Mouse (Mus musculus): ENCODE measurements around the gene Atp12a. TPM values are rescaled to one million over a fixed set of nuclear protein-coding genes. Genes with fewer than 3 reads are reported as not detected.

Gene Atp12a
- polyA plus RNA-seq, 1 experiment: not detected

GRCm38 (mm10) chr14:56366712-56367111 lies 1.8 kb downstream of the Atp12a start:
- TF ChIP-seq GATA1 (IDR thresholded peaks at IDR 0.05; ENCODE audit: borderline replicate concordance, low read length): no peak
- TF ChIP-seq FLI1 (IDR thresholded peaks at IDR 0.05; ENCODE audit: low read length): no peak
- H3K9me3 ChIP-seq: no peaks in the 10 kb centered on the region
- no peaks in the 10 kb centered on the region for H3K36me3 ChIP-seq (replicated peaks; ENCODE audit: low read length)
- H3K4me3 ChIP-seq (replicated peaks): no peak overlapping the region
- peaks cover 73% of the 10 kb centered on the region for H3K27me3 ChIP-seq (replicated peaks)
- peaks cover 7% of the 10 kb centered on the region; the same call in 1 of the 2 replicates for H3K4me1 ChIP-seq

DNA sequence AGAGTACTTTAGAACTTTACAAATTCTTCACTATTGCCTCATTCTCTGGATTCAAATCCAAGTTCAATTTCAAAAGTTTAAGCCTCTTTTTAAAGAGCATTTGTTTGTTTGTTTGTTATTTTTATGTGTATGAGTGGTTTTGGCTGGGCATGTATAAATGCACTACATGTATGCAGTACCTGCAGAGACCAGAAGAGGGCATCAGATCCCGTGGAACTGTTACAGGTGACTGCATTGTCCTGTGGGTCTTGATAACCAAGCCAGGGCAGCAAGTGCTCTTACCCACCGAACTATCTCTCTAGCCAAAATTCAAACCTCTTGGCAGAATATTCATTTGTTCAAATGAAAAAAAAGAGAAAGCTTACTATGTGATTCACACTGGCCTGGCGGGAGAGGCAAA lies 4.0 kb downstream of the Atp12a start:
- Histone ChIP-seq H3K36me3 (replicated peaks; ENCODE audit: low read length) (no peaks in the 10 kb centered on the region), H3K27me3 (replicated peaks) (peaks cover 67% of the 10 kb centered on the region), H3K4me3 (replicated peaks) (no peak overlapping the region), H3K4me1 (peaks cover 8% of the 10 kb centered on the region; the same call in 1 of the 2 replicates), H3K9me3 (no peaks in the 10 kb centered on the region)
- TF ChIP-seq FLI1 (IDR thresholded peaks at IDR 0.05; ENCODE audit: low read length) (no peak), GATA1 (IDR thresholded peaks at IDR 0.05; ENCODE audit: borderline replicate concordance, low read length) (no peak)

DNA sequence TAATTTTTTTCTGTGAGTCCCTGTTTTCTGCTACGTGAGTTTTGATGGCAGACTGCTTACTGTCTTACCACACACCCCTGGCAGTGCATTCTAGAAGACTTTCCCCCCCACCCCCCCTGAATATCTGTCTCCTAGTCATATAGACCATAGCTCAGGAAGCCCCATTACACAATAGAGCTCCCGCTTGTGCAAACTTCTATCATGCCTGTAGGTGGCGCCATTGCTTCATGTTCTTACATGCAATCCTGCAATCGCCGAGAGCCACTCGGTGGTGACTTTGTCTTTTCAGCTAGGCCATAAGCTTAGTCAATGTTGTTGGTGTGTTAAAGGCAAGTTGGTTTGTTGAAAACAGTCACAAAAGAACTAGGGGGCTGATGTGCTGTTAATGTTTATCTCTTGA lies 10.9 kb downstream of the Atp12a start:
- Histone ChIP-seq H3K27me3 (replicated peaks) (peaks cover 25% of the 10 kb centered on the region), H3K4me1 (peaks cover 44% of the 10 kb centered on the region), H3K9me3 (no peaks in the 10 kb centered on the region), H3K36me3 (replicated peaks; ENCODE audit: low read length) (no peaks in the 10 kb centered on the region), H3K4me3 (replicated peaks) (no peak overlapping the region)
- TF ChIP-seq FLI1 (IDR thresholded peaks at IDR 0.05; ENCODE audit: low read length) (no peak), GATA1 (IDR thresholded peaks at IDR 0.05; ENCODE audit: borderline replicate concordance, low read length) (no peak)

DNA sequence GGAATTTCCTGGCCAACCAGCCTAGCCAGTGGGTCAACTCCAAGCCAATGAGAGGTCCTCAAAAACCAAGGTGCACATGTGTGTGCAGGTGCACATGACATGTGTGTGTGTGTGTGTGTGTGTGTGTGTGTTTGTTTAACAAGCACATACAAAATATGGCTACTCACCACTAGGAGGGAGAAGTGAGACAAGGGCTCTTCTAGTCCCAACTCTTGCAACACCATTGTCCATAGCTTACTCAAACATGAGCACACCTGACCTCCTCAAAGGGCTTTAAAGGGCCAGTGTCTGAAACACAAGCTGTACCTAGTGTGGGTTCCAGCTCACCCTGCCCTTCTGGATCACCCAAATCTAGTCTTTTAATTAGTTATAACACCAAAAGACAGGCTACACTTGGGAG lies 12.9 kb downstream of the Atp12a start:
- TF ChIP-seq FLI1 (IDR thresholded peaks at IDR 0.05; ENCODE audit: low read length): no peak
- no peak for TF ChIP-seq GATA1 (IDR thresholded peaks at IDR 0.05; ENCODE audit: borderline replicate concordance, low read length)
- H3K27me3 ChIP-seq (replicated peaks): peaks cover 11% of the 10 kb centered on the region
- no peak overlapping the region for H3K4me3 ChIP-seq (replicated peaks)
- H3K4me1 ChIP-seq: peaks cover 57% of the 10 kb centered on the region
- no peaks in the 10 kb centered on the region for H3K36me3 ChIP-seq (replicated peaks; ENCODE audit: low read length)
- H3K9me3 ChIP-seq: no peaks in the 10 kb centered on the region

- peaks cover 9% of the 10 kb centered on the region for H3K27me3 ChIP-seq (replicated peaks)
- H3K4me1 ChIP-seq: peaks cover 57% of the 10 kb centered on the region
- TF ChIP-seq FLI1 (IDR thresholded peaks at IDR 0.05; ENCODE audit: low read length) (no peak), GATA1 (IDR thresholded peaks at IDR 0.05; ENCODE audit: borderline replicate concordance, low read length) (no peak)
- H3K4me3 ChIP-seq (replicated peaks): no peak overlapping the region
- H3K36me3 ChIP-seq (replicated peaks; ENCODE audit: low read length): no peaks in the 10 kb centered on the region
- H3K9me3 ChIP-seq: no peaks in the 10 kb centered on the region
Observed at GRCm38 (mm10) chr14:56379336-56379735, 14.5 kb downstream of the Atp12a start.

- no peaks in the 10 kb centered on the region for H3K9me3 ChIP-seq
- H3K4me3 ChIP-seq (replicated peaks): no peak overlapping the region
- H3K4me1 ChIP-seq: peaks cover 38% of the 10 kb centered on the region
- H3K36me3 ChIP-seq (replicated peaks; ENCODE audit: low read length): no peaks in the 10 kb centered on the region
- TF ChIP-seq GATA1 (IDR thresholded peaks at IDR 0.05; ENCODE audit: borderline replicate concordance, low read length) (no peak), FLI1 (IDR thresholded peaks at IDR 0.05; ENCODE audit: low read length) (no peak)
- peaks cover 8% of the 10 kb centered on the region for H3K27me3 ChIP-seq (replicated peaks)
Observed at GRCm38 (mm10) chr14:56382366-56382765, 17.5 kb downstream of the Atp12a start.

DNA sequence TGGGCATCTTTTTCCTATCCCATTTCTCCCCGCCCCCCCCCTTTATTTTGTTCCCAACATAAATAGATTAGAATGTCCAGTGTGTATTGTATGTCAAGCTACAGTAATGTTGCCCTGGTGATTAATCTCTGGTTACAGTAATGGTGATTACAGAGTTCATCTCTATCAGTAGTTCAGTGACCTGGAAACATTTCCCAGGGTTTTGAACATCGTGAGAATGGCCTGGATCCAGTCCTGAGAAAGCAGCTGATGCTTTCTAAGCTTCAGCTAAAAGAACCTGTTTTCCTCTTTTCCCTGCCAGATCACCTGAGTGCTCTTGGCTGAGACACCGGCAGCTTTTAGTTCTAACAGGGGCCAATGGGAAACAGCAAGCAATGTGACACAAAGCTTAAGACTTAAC lies 25.4 kb downstream of the Atp12a start:
- Histone ChIP-seq H3K4me1 (peaks cover 58% of the 10 kb centered on the region), H3K4me3 (replicated peaks) (no peak overlapping the region), H3K36me3 (replicated peaks; ENCODE audit: low read length) (no peaks in the 10 kb centered on the region), H3K9me3 (no peaks in the 10 kb centered on the region), H3K27me3 (replicated peaks) (peaks cover 2% of the 10 kb centered on the region)
- no peak for TF ChIP-seq GATA1 (IDR thresholded peaks at IDR 0.05; ENCODE audit: borderline replicate concordance, low read length)
- no peak for TF ChIP-seq FLI1 (IDR thresholded peaks at IDR 0.05; ENCODE audit: low read length)

- Histone ChIP-seq H3K9me3 (no peaks in the 10 kb centered on the region), H3K4me1 (peaks cover 61% of the 10 kb centered on the region), H3K4me3 (replicated peaks) (peak overlapping the region; percentile 75), H3K36me3 (replicated peaks; ENCODE audit: low read length) (no peaks in the 10 kb centered on the region), H3K27me3 (replicated peaks) (no peaks in the 10 kb centered on the region)
- TF ChIP-seq FLI1 (IDR thresholded peaks at IDR 0.05; ENCODE audit: low read length) (no peak), GATA1 (IDR thresholded peaks at IDR 0.05; ENCODE audit: borderline replicate concordance, low read length) (no peak; the same call in 2 of the 3 replicates)
Observed at GRCm38 (mm10) chr14:56393704-56394312, 28.9 kb downstream of the Atp12a start.

- Histone ChIP-seq H3K4me1 (peaks cover 36% of the 10 kb centered on the region), H3K9me3 (0 out of 2 replicates have a peak, but pooled peaks cover 3% of the 10 kb centered on the region), H3K4me3 (replicated peaks) (no peak overlapping the region), H3K27me3 (replicated peaks) (peaks cover 3% of the 10 kb centered on the region), H3K36me3 (replicated peaks; ENCODE audit: low read length) (no peaks in the 10 kb centered on the region)
- TF ChIP-seq FLI1 (IDR thresholded peaks at IDR 0.05; ENCODE audit: low read length): no peak
- TF ChIP-seq GATA1 (IDR thresholded peaks at IDR 0.05; ENCODE audit: borderline replicate concordance, low read length): no peak
Observed at GRCm38 (mm10) chr14:56398001-56398400, 33.1 kb downstream of the Atp12a start.

- TF ChIP-seq GATA1 (IDR thresholded peaks at IDR 0.05; ENCODE audit: borderline replicate concordance, low read length): no peak
- no peak for TF ChIP-seq FLI1 (IDR thresholded peaks at IDR 0.05; ENCODE audit: low read length)
- no peaks in the 10 kb centered on the region for H3K36me3 ChIP-seq (replicated peaks; ENCODE audit: low read length)
- H3K27me3 ChIP-seq (replicated peaks): peaks cover 3% of the 10 kb centered on the region
- H3K4me3 ChIP-seq (replicated peaks): peak within 1 kb of the TSS; percentile 71
- 0 out of 2 replicates have a peak, but pooled peaks cover 3% of the 10 kb centered on the region for H3K9me3 ChIP-seq
- no peaks in the 10 kb centered on the region for H3K4me1 ChIP-seq
Observed at GRCm38 (mm10) chr14:56402311-56403071, 37.6 kb downstream of the Atp12a start, which contains the start of gene Rnf17. Gene Rnf17, plus strand, starts transcription at chr14:56402581.
